Mouse (Mus musculus): ENCODE measurements around the gene Pcsk4. TPM values are rescaled to one million over a fixed set of nuclear protein-coding genes. Genes with fewer than 3 reads are reported as not detected.

Pcsk4 gene
- total RNA-seq (2021): 1 to 10 TPM in 1 of 2 experiments, under 1 TPM in 1; 0.84 to 1.0 TPM
- long read RNA-seq, experiment 1: 0 reads
- long read RNA-seq, experiment 2, partial matches to known transcripts: 0 of 4 reads
- long read RNA-seq, experiment 2, other reads (novel, unspliced or antisense): 4 of 4 reads

- peak; percentile 99 for DNase-seq
- H3K27ac ChIP-seq: peak within 1 kb of the TSS; percentile 61
- intact Hi-C loops (cut with DNase I): no loop called here
- H3K4me3 ChIP-seq: peak within 1 kb of the TSS; percentile 74
- no peak for TF ChIP-seq CTCF (IDR thresholded peaks at IDR 0.05)
These were observed at the start of gene Pcsk4, which contains the start of gene Reep6 for GRCm38 (mm10) chr10:80329273-80330081. Gene Pcsk4, minus strand, starts transcription at chr10:80329498. Gene Reep6, plus strand, starts transcription at chr10:80329953.

DNA sequence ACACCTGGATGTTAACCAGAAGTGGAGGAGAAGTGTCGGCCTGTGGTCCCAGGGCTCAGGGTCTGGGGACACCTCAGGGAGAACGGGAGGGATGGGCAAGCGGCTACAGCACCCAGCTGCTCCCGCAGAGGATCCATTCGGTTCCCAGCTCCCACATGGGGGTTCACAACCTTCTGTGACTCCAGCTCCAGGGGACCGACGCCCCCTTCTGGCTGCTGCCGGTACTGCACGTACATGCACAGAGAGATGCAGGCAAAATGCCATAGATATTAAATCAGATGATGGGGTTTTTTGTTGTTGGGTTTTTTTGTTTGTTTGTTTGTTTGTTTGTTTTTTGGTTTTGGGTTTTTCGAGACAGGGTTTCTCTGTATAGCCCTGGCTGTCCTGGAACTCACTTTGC is 48.4 kb upstream of the Pcsk4 start:
- H3K4me3 ChIP-seq: no peak overlapping the region
- TF ChIP-seq CTCF (IDR thresholded peaks at IDR 0.05): peak; percentile 71
- DNase-seq: no peak
- intact Hi-C loops (cut with DNase I): loop anchor here (5.0 to 10.0 kb wide), 2 partner anchors 35 to 127 kb away; no protein-coding TSS in a partner anchor
- H3K27ac ChIP-seq: no peak overlapping the region

GRCm38 (mm10) chr10:80376160-80376559 is 46.9 kb upstream of the Pcsk4 start:
- Histone ChIP-seq H3K4me3 (no peak overlapping the region), H3K27ac (no peak overlapping the region)
- peak; percentile 94 for DNase-seq
- TF ChIP-seq CTCF (IDR thresholded peaks at IDR 0.05): peak; percentile 95
- intact Hi-C loops (cut with DNase I): loop anchor here (5.0 to 10.0 kb wide), 2 partner anchors 34 to 129 kb away; no protein-coding TSS in a partner anchor

GRCm38 (mm10) chr10:80374063-80374462 is 44.8 kb upstream of the Pcsk4 start:
- Histone ChIP-seq H3K4me3 (no peak overlapping the region), H3K27ac (no peak overlapping the region)
- peak; percentile 78 for DNase-seq
- intact Hi-C loops (cut with DNase I): loop anchor here (1.0 to 10.0 kb wide), 3 partner anchors 24 to 131 kb away; partner anchors contain the start of gene Apc2
- TF ChIP-seq CTCF (IDR thresholded peaks at IDR 0.05): peak; percentile 82

DNA sequence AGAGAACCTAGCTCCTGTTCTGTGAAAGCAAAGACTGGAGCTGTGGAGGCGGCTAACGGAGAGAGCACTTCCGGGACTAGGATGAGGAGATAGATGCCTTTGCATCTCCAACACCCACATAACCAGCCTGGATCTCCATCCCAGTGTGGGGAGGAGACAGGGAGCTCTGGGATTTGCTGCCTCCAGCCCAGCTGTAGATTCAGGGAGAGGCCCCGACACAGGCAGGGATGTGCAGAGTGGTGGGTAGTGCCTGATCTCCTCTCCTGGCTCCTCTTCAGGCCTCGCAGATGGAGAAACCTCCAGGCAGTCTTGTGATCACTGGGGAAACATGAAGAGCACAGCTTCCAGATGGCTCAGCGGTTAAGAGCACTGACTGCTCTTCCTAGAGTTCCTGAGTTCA is 43.4 kb upstream of the Pcsk4 start:
- H3K27ac ChIP-seq: no peak overlapping the region
- DNase-seq: no peak
- intact Hi-C loops (cut with DNase I): loop anchor here (10.0 kb wide), 1 partner anchor 132 kb away; no protein-coding TSS in a partner anchor
- TF ChIP-seq CTCF (IDR thresholded peaks at IDR 0.05): no peak
- no peak overlapping the region for H3K4me3 ChIP-seq

GRCm38 (mm10) chr10:80371983-80372382 is 42.7 kb upstream of the Pcsk4 start:
- Histone ChIP-seq H3K27ac (no peak overlapping the region), H3K4me3 (no peak overlapping the region)
- DNase-seq: no peak
- no peak for TF ChIP-seq CTCF (IDR thresholded peaks at IDR 0.05)
- intact Hi-C loops (cut with DNase I): loop anchor here (10.0 kb wide), 1 partner anchor 133 kb away; no protein-coding TSS in a partner anchor

- DNase-seq: peak; percentile 45
- no peak for TF ChIP-seq CTCF (IDR thresholded peaks at IDR 0.05)
- intact Hi-C loops (cut with DNase I): loop anchor here (10.0 kb wide), 1 partner anchor 133 kb away; no protein-coding TSS in a partner anchor
- peak overlapping the region; percentile 56 for H3K4me3 ChIP-seq
- H3K27ac ChIP-seq: no peak overlapping the region
These were observed 42.2 kb upstream of the Pcsk4 start for GRCm38 (mm10) chr10:80371411-80371966.

DNA sequence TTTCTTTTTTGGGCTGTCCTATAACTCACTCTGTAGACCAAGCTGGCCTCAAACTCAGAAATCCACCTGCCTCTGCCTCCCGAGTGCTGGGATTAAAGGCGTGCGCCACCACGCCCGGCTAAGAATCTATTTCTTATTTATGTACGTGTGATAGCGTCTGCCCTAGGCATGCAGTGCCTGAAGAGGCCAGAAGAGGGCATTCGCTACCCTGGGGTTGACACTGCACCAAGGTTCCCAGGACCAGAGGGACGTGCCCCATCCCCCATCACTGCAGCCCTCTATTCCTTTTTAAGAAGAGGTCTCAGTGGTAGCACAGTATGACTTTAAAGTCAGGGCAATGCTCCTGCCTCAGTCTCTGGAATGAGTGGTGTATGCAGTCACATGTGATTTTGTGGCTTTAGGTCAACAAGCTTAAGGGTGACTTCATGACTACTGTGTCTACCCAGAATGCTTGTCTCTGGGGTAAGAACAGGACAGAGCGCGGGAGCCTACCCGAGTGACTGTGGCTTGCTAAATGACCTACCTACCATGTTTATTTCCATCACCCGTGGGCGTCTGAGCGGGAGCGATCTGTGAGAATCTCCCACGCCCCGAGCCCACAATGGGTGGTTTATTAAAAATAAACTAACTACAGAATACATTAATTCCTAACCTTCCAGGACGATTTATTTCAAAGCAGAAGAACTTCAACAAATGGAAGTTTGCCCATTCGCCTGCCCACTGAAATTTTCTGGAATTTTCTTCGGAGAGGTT is 40.9 kb upstream of the Pcsk4 start:
- DNase-seq: no peak
- TF ChIP-seq CTCF (IDR thresholded peaks at IDR 0.05): peak; percentile 50
- intact Hi-C loops (cut with DNase I): loop anchor here (10.0 kb wide), 1 partner anchor 135 kb away; no protein-coding TSS in a partner anchor
- H3K4me3 ChIP-seq: no peak overlapping the region
- no peak overlapping the region for H3K27ac ChIP-seq

GRCm38 (mm10) chr10:80368392-80368791 is 39.1 kb upstream of the Pcsk4 start:
- no peak overlapping the region for H3K27ac ChIP-seq

GRCm38 (mm10) chr10:80367954-80368353 is 38.7 kb upstream of the Pcsk4 start:
- Histone ChIP-seq H3K4me3 (no peak overlapping the region), H3K27ac (no peak overlapping the region)
- intact Hi-C loops (cut with DNase I): no loop called here
- no peak for DNase-seq
- no peak for TF ChIP-seq CTCF (IDR thresholded peaks at IDR 0.05)

More at GRCm38 (mm10) chr10:80368392-80368791, 39.1 kb upstream of the Pcsk4 start:
- H3K4me3 ChIP-seq: no peak overlapping the region
- TF ChIP-seq CTCF (IDR thresholded peaks at IDR 0.05): no peak
- DNase-seq: no peak
- intact Hi-C loops (cut with DNase I): no loop called here

DNA sequence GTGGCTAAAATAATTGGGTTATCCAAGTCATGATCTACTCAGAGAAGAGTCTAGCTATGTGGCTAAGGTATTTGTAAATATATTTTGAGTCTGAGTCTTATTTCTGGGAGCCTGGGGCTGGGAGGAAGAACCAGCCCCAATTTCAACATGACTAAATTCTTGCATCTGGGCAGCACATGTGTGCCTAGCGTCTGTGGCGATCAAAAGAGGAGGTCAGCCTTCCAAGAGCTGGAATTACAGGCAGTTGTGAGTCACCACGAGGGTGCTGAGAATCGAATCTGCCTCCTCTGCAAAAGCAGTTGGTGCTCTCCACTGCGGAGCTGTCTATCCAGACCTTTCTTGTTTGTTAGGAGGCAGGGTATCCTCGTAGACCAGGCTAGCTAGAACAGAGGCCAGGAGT is 36.4 kb upstream of the Pcsk4 start:
- no peak for TF ChIP-seq CTCF (IDR thresholded peaks at IDR 0.05)
- Histone ChIP-seq H3K4me3 (no peak overlapping the region), H3K27ac (no peak overlapping the region)
- no peak for DNase-seq
- intact Hi-C loops (cut with DNase I): no loop called here

DNA sequence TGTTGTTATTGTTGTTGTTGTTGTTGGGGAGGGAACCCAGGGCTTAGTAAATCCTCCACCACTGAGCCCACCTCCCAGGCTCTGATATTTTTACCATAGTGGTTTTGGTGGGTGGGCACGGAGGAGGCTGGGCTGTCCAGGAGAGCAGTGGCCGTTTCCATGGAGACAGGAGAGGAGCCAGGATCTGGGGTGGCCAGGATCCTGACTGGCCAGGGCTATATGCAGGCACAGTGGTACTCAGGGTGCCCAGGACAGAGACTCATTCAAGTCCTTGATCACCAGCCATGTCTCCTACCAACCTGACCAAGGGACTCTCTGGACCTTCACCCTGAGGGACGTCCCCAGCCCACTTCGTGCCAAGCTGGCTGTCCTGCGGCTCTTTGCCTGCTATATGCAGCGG is 34.4 kb upstream of the Pcsk4 start:
- Histone ChIP-seq H3K4me3 (no peak overlapping the region), H3K27ac (no peak overlapping the region)
- DNase-seq: no peak
- intact Hi-C loops (cut with DNase I): no loop called here
- no peak for TF ChIP-seq CTCF (IDR thresholded peaks at IDR 0.05)

Data from gastrocnemius, adult 2 months (tissue).